Mouse (Mus musculus) B cell, adult 2 months (primary cell): ENCODE data around the gene Slamf6.

Source experiments
- DNase-seq, 2 experiments: peaks; one replicate each; pipeline ENCODE4 v3.0.0; 2022

Gene Slamf6

GRCm38 (mm10) chr1:171998820-171999597, 81.7 kb downstream of the Slamf6 start:
- DNase-seq: no peak

- peak; percentile 92 to 95 for DNase-seq
Measured at GRCm38 (mm10) chr1:172000641-172001040, 83.3 kb downstream of the Slamf6 start.

- no peak for DNase-seq
Measured at GRCm38 (mm10) chr1:172001665-172002064, 84.3 kb downstream of the Slamf6 start.
